Mouse (Mus musculus) layer of hippocampus, adult 2 months (tissue): Measurements from ENCODE around the gene Vmn1r33. TPM values are rescaled to one million over a fixed set of nuclear protein-coding genes. Genes with fewer than 3 reads are reported as not detected.
"Not testable (repeated sequence)": the region's sequence is repeated elsewhere in the genome, so short reads cannot be mapped to it uniquely, and the experiment has no call there.

Experiments used
- DNase-seq, 2 experiments: peaks; one replicate each; pipeline ENCODE4 v3.0.0; 2022; ENCODE audit warnings: low spot score in 2 of 2
- H3K27ac ChIP-seq: fragments of 200-600 bp; 2 replicates; pipeline ENCODE4 v1.8.1; 2022
- H3K4me3 ChIP-seq: fragments of 200-600 bp; 2 replicates; pipeline ENCODE4 v1.8.1; 2022; ENCODE audit warnings: mild to moderate bottlenecking
- CTCF ChIP-seq: fragments of 200-600 bp; conservative IDR thresholded peaks from 2 replicates; pipeline ENCODE4 v1.8.1; 2022; ENCODE audit warnings: antibody characterized with exemption, mild to moderate bottlenecking, moderate library complexity
- long read RNA-seq, 2 experiments: library from polyadenylated mRNA; stranded (forward); transcript quantifications; one replicate each; pipeline ENCODE4 v2.0.0; 2021; ENCODE audit warnings: borderline mapping rate in 2 of 2
- total RNA-seq, 2 experiments: library from RNA; stranded (reverse); gene quantifications; 2 replicates each; pipeline ENCODE4 v1.2.3; 2021

Gene Vmn1r33
- not detected for total RNA-seq
- long read RNA-seq, experiment 1 = 0 reads
- long read RNA-seq, experiment 2 = 0 reads

GRCm38 (mm10) chr6:66618182-66618581 lies at the start of gene Vmn1r33:
Vmn1r33 (minus strand) TSS chr6:66618282.
- DNase-seq, H3K27ac ChIP-seq: not testable (repeated sequence)

GRCm38 (mm10) chr6:66643779-66644178 lies 25.7 kb upstream of the Vmn1r33 start, which contains the start of gene Vmn1r34:
Vmn1r34 (minus strand) TSS chr6:66643879.
- no peak for TF ChIP-seq CTCF
- H3K27ac ChIP-seq = no peak within 1 kb of the TSS
- DNase-seq = no peak
- no peak within 1 kb of the TSS for H3K4me3 ChIP-seq

More at GRCm38 (mm10) chr6:66618182-66618581, at the start of gene Vmn1r33:
- not testable (repeated sequence) for H3K4me3 ChIP-seq

- H3K4me3 ChIP-seq = no peak overlapping the region
- DNase-seq = no peak
- H3K27ac ChIP-seq = no peak overlapping the region
- TF ChIP-seq CTCF = no peak
Observed at GRCm38 (mm10) chr6:66595804-66596203, 22.3 kb downstream of the Vmn1r33 start.

Other genes with a start within 250 kb of the Vmn1r33 start
- 1 to 10 TPM; 6.0 to 6.1 TPM for gene Mad2l1, start 82.9 kb downstream of the Vmn1r33 start, total RNA-seq
- not detected for gene Vmn1r32, start 58.2 kb downstream of the Vmn1r33 start, total RNA-seq
- not detected for gene Vmn1r34, start 25.6 kb upstream of the Vmn1r33 start, total RNA-seq
- gene Vmn1r35, start 67.6 kb upstream of the Vmn1r33 start, total RNA-seq = not detected
- not detected for gene Vmn1r36, start 100.9 kb upstream of the Vmn1r33 start, total RNA-seq
- not detected for gene Vmn1r37, start 111.1 kb upstream of the Vmn1r33 start, total RNA-seq
- not detected for gene Vmn1r38, start 164.3 kb upstream of the Vmn1r33 start, total RNA-seq
- not detected for gene Vmn1r39, start 192.3 kb upstream of the Vmn1r33 start, total RNA-seq